Mouse (Mus musculus) liver, embryonic 16.5 days (tissue): Measurements from ENCODE around the gene Poll. TPM values are rescaled to one million over a fixed set of nuclear protein-coding genes. Genes with fewer than 3 reads are reported as not detected.

Experiments
- ATAC-seq: fragments of 200-750 bp; cut with Nextera tagmentation; 2 replicates; pipeline ENCODE4 v1.8.0; 2017; ENCODE audit warnings: low read depth, mild to moderate bottlenecking, moderate number of reproducible peaks, moderate library complexity
- H3K27ac ChIP-seq: fragments of 300-500 bp; sonication (generic); 2 replicates; pipeline ENCODE4 v1.5.1; 2014; ENCODE audit warnings: mild to moderate bottlenecking, low read length
- H3K27me3 ChIP-seq: fragments of 300-500 bp; sonication (generic); 2 replicates; pipeline ENCODE4 v1.6.1; 2014; ENCODE audit warnings: low read depth, low read length, mixed read lengths; ENCODE audit not compliant: control insufficient read depth, insufficient read depth
- H3K36me3 ChIP-seq: fragments of 300-500 bp; sonication (generic); 2 replicates; pipeline ENCODE4 v1.6.1; 2014; ENCODE audit warnings: mild to moderate bottlenecking; ENCODE audit not compliant: control insufficient read depth, insufficient read depth
- H3K4me1 ChIP-seq: fragments of 300-500 bp; sonication (generic); 2 replicates; pipeline ENCODE4 v1.6.1; 2014; ENCODE audit warnings: low read depth, low read length, mixed read lengths; ENCODE audit not compliant: control insufficient read depth
- H3K4me2 ChIP-seq: fragments of 300-500 bp; sonication (generic); 2 replicates; pipeline ENCODE4 v1.6.1; 2014; ENCODE audit warnings: low read depth, low read length, mixed read lengths
- H3K4me3 ChIP-seq: fragments of 300-500 bp; sonication (generic); 2 replicates; pipeline ENCODE4 v1.5.1; 2014; ENCODE audit warnings: low read depth, mild to moderate bottlenecking, low read length
- H3K9ac ChIP-seq: fragments of 300-500 bp; sonication (generic); 2 replicates; pipeline ENCODE4 v1.6.1; 2014; ENCODE audit warnings: low read depth, low read length
- H3K9me3 ChIP-seq: fragments of 300-500 bp; sonication (generic); replicated peaks from 2 replicates; pipeline ENCODE4 v1.6.1; 2016; ENCODE audit warnings: low read length; ENCODE audit not compliant: control insufficient read depth
- WGBS: fragments of 180-500 bp; shearing (Covaris S2); extraction: QIAGEN DNeasy Blood & Tissue Kit; methylation state at CpG from one replicate; pipeline ENCODE4 v1.1.7; 2014; ENCODE audit not compliant: insufficient replicate concordance; 5-methylcytosine and 5-hydroxymethylcytosine counted together
- polyA plus RNA-seq: library from polyadenylated mRNA; unstranded; fragments of >200 nt; fragmentation: Nextera tagmentation; extraction: Ambion mirVana; gene quantifications from 2 replicates; pipeline ENCODE4 v1.2.1, GENCODE M21; 2015

The Poll gene
- polyA plus RNA-seq, 1 experiment from 2014 or later, result 5.4 TPM

DNA sequence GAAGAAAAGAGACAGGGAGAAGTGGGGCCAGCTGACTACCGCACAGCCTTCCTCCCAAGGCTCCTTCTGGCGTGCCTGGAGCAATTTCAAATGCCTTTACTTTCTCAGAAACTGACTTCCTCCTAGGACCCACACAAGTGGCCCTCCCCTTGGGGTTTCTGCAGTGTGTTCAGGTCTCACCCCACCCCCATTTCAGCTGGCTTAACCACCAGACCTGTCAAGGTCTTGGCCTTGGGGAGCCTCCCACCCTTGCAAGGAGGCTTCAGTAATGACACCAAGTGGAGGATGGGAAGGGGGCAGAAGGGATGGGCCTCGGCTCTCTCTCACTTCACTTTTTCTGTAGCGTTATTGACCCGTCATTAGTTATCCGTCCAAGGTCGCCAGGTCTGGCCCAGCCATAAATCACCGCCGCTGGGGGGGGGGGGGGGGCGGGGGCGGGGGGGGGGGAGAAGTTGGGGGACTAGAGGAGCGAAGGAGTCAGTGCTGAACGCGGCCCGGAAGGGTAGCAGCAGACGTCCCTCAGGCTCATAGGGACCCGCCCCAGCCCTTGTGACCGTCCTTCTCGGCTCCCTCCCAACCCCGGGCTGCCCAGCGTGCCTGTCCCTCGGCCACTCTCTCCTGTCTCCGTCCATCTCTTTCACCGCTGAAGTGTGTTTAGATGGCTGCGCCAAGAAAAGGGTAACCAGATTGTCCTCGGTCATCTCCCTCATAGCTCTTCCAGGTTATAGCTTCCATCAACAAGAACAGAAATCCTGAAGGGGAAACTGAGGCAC, 16.0 kb downstream of the Poll start:
- H3K27me3 ChIP-seq, result peaks cover 29% of the 10 kb centered on the region
- peak overlapping the region; percentile 86 for H3K4me2 ChIP-seq
- WGBS, result 2% methylated on average over 21 of the region's 26 CpGs
- peak overlapping the region; percentile 55 for H3K4me3 ChIP-seq
- no peak overlapping the region; the same call in 1 of the 2 replicates for H3K9ac ChIP-seq
- H3K27ac ChIP-seq, result no peak overlapping the region
- H3K36me3 ChIP-seq, result no peaks in the 10 kb centered on the region
- H3K9me3 ChIP-seq, result no peaks in the 10 kb centered on the region
- H3K4me1 ChIP-seq, result peaks cover 31% of the 10 kb centered on the region
- no peak for ATAC-seq

DNA sequence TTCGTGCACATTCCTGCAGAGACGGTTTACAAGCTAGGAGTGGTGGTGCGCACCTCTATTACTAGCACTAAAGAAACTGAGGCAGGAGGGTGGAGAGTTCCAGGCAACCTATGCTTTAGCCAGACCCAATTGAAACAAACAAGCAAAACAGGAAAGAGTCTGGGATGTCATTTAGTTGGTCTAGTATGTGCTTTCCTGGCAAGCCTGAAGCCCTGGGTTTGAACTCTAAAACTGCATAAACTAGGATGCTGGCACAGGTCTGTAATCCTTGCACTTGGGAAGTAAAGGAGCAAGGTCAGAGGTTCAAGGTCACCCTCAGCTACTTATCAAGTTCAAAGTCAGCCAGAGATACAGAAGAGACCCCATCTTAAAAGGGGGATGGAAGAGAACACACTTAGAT, 18.3 kb downstream of the Poll start:
- 28% methylated on average over 3 of the region's 3 CpGs for WGBS
- Histone ChIP-seq H3K9ac (peak overlapping the region; percentile 37; the same call in 1 of the 2 replicates), H3K9me3 (no peaks in the 10 kb centered on the region), H3K4me3 (peak overlapping the region; percentile 47), H3K4me1 (peaks cover 22% of the 10 kb centered on the region), H3K36me3 (no peaks in the 10 kb centered on the region), H3K27me3 (peaks cover 29% of the 10 kb centered on the region), H3K4me2 (peak overlapping the region; percentile 73), H3K27ac (no peak overlapping the region)
- no peak for ATAC-seq

DNA sequence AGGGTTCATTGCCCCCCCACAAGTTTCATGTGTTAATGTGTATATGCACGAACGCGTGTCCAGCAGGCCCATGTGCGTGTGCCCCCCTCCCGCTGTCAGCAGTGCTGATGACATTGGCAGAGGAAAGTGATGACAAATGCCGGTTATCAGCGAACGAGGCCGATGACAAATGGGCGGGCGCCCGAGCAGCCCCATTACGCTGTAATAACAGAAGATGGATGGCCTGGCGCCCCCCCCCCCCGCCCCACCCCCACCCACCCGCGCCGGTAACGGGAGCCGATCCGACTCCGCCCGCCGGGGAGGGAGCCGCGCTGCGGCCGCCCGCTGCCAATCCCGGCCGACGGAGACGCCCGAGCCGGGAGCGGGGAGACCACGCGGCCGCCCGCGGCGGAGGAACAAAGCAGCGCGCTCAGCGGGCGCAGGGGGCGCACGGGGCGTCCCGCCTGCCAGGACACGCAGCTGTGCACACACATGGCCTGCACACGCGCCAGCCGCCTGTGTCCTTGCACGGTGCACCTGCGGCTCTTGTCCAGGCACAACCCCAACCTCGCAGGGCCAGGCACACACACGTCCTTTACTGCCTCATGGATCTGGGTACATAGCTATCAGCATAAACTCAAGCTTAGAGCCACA, 18.8 kb downstream of the Poll start:
- H3K9ac ChIP-seq, result peak overlapping the region; percentile 37; the same call in 1 of the 2 replicates
- ATAC-seq, result peak; percentile 15; the same call in 1 of the 2 replicates
- peaks cover 29% of the 10 kb centered on the region for H3K27me3 ChIP-seq
- WGBS, result under 1% methylated on average over 48 of the region's 58 CpGs
- peaks cover 22% of the 10 kb centered on the region for H3K4me1 ChIP-seq
- H3K4me3 ChIP-seq, result peak overlapping the region; percentile 47
- H3K27ac ChIP-seq, result no peak overlapping the region
- peak overlapping the region; percentile 73 for H3K4me2 ChIP-seq
- H3K9me3 ChIP-seq, result no peaks in the 10 kb centered on the region
- H3K36me3 ChIP-seq, result no peaks in the 10 kb centered on the region

DNA sequence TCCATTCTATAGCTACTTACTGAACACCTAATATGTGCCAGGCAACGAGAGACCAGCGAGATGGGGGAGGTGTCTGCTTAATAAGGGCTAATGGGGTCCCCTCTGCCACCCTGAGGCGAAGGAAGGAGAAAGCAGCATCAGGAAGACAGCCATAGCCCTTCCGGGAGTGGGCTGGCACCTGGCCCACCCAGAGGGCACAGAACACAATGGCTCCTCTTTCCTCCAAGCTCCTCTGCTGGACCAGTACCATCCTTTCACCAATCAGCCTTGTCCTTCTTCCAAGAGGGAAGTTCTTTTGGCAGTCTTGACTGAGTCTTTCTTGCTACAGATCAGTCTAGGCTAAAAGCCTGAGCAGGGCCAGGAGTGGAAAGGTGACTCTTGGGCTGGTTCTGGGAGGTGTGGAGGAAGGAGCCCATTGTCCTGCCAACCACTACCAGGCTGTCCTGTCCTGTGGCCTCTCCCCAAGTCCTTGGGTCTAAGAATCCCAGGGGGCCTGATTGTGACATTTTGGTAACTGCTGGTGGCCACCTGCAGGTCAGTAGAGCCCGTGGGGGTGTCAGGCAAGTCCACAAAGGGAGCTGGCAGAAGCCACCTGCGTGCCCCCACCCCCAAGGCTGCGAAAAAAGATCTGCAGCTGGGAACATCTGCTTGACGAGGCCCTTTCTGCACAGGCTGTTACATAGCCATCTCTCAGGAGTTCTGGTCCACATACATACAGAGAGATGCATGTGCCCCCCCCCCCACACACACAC, 19.5 kb downstream of the Poll start:
- H3K4me3 ChIP-seq, result peak overlapping the region; percentile 47
- ATAC-seq, result no peak
- no peak overlapping the region for H3K27ac ChIP-seq
- 38% methylated on average over 8 of the region's 8 CpGs for WGBS
- H3K27me3 ChIP-seq, result peaks cover 29% of the 10 kb centered on the region
- H3K9me3 ChIP-seq, result no peaks in the 10 kb centered on the region
- peak overlapping the region; percentile 73 for H3K4me2 ChIP-seq
- no peak overlapping the region for H3K9ac ChIP-seq
- H3K4me1 ChIP-seq, result peaks cover 22% of the 10 kb centered on the region
- H3K36me3 ChIP-seq, result no peaks in the 10 kb centered on the region

DNA sequence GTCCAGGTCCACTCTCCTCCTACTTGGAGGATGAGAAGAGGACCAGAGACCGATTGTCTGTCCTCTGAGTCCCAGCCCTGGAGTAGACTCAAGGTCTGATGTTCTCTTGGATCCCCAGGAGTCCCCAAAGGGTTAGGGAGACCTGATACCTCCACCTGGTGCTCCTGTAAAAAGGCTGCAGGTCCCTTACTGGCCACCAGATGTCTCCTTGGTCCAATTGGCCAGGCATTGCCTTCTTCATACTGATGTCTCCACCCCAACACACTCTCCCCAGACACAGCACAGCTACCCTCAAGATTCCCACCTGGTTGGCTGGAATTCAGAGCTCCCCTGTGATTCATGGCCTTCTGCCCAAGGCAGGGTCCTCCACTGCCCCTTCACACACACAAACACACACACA, 22.8 kb downstream of the Poll start:
- ATAC-seq, result no peak
- no peak overlapping the region for H3K9ac ChIP-seq
- WGBS, result 46% methylated on average over 1 of the region's 1 CpGs

DNA sequence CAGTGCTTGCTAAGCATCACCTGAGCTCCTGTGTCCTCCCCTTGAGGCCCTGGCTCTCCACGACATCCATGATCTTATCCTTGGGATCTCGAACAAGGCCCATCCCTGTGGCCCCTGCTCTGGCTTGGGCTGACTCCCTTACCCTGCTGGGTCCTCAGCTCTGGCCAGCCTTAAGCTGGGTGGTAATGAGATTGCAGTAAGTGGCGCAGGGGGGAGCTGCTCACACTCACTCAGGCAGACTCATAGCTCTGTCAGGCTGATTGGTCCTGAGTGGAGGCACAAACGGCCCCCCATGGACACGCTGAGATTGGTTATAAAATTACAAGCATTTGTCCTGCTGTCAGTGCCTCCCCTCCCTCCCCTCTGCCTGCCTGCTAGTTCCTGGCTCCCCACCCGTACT, 24.4 kb downstream of the Poll start:
- Histone ChIP-seq H3K4me1 (peaks cover 9% of the 10 kb centered on the region), H3K27ac (no peak overlapping the region), H3K9me3 (no peaks in the 10 kb centered on the region), H3K4me2 (no peak overlapping the region), H3K9ac (no peak overlapping the region), H3K36me3 (no peaks in the 10 kb centered on the region), H3K27me3 (peaks cover 2% of the 10 kb centered on the region), H3K4me3 (no peak overlapping the region)
- WGBS, result 54% methylated on average over 6 of the region's 6 CpGs
- ATAC-seq, result no peak

More for the DNA sequence above, 22.8 kb downstream of the Poll start:
- Histone ChIP-seq H3K4me2 (no peak overlapping the region), H3K9me3 (no peaks in the 10 kb centered on the region), H3K27me3 (peaks cover 16% of the 10 kb centered on the region), H3K4me3 (no peak overlapping the region), H3K27ac (no peak overlapping the region), H3K36me3 (no peaks in the 10 kb centered on the region), H3K4me1 (peaks cover 13% of the 10 kb centered on the region)

DNA sequence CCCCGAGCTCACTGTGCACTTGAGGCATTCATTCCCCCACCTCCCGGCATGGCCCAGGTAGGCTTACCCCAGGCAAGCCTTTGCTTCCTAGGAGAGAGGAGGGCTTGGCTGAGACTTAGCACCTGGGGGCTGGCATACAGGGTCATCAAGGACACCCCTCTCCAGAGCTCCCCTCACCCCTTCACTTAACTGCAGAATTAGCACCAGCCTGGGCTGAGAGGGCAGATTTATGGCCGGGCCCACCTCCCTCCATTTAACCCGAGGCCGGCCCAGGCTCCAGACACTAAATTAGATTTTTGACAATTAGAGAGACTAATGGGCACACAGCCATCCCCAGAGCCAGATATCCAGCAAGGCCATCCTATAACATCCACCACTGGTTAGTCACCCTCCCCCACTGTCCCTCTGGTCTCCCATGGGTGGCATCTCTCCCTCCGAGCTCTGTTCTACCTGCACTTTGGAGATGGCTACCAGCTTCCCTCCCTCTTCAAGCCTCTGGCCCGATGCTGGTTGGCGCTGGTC, 25.1 kb downstream of the Poll start:
- Histone ChIP-seq H3K4me1 (peaks cover 9% of the 10 kb centered on the region), H3K4me3 (no peak overlapping the region), H3K27ac (no peak overlapping the region), H3K36me3 (no peaks in the 10 kb centered on the region), H3K9ac (no peak overlapping the region), H3K9me3 (no peaks in the 10 kb centered on the region), H3K27me3 (no peaks in the 10 kb centered on the region), H3K4me2 (no peak overlapping the region)
- 78% methylated on average over 8 of the region's 8 CpGs for WGBS
- ATAC-seq, result no peak

DNA sequence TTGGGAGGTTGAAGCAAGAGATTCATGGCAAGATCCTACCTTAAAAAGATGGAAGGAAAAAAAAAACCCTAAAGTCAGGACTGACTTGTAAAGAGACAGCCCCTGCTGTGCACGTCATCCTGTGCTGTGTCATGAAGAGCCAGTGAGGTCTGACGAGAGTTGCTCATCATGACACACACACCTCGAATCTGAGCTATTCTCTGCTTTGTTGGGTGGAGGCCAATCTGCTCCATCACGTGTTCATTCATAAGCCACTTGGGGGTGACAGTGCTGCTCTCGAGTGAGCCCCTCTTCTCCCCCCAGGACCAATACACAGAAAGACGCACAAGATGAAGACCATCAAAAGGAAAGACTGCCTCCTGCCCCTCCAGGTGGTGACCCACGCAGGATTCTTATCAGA, 26.7 kb downstream of the Poll start:
- 49% methylated on average over 7 of the region's 7 CpGs for WGBS
- H3K9ac ChIP-seq, result no peak overlapping the region
- H3K4me2 ChIP-seq, result no peak overlapping the region
- peaks cover 12% of the 10 kb centered on the region for H3K4me1 ChIP-seq
- H3K9me3 ChIP-seq, result no peaks in the 10 kb centered on the region
- ATAC-seq, result no peak
- no peaks in the 10 kb centered on the region for H3K27me3 ChIP-seq
- H3K27ac ChIP-seq, result no peak overlapping the region
- H3K4me3 ChIP-seq, result no peak overlapping the region
- peaks cover 11% of the 10 kb centered on the region for H3K36me3 ChIP-seq
